Mouse (Mus musculus): ENCODE measurements around the gene Pcyox1. TPM values are rescaled to one million over a fixed set of nuclear protein-coding genes. Genes with fewer than 3 reads are reported as not detected.
"Not testable (repeated sequence)": the region's sequence is repeated elsewhere in the genome, so short reads cannot be mapped to it uniquely, and the experiment has no call there.

Gene Pcyox1
- total and polyA plus RNA-seq, 3 experiments: 16.0 to 28.1 TPM; not detected in 1

DNA sequence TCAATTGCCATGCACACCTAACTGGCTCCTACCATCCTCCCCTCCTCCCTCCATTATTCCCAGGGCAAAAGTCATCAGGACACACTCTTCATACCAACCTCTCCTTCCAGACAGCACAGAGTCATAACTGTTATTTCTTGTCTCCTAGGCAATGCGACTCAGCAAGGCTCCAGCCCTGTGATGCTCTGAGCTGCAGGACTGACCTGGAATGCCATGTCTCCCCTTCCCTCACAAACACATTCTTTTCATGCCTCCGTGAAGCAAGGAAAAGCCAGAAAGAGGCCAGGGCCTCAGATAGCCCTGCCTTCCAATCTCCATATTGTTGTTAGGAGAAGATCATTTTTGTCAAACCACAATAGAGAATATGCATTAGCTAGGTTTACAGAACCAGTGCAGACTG lies 50.9 kb downstream of the Pcyox1 start:
- no peaks in the 10 kb centered on the region for H3K79me2 ChIP-seq (ENCODE audit: control insufficient read depth, insufficient read depth, low read length, poor library complexity)
- no peaks in the 10 kb centered on the region for H3K4me1 ChIP-seq (ENCODE audit: control insufficient read depth in 1 of 2, insufficient read depth in 2 of 2, low read length in 2 of 2)
- no peaks in the 10 kb centered on the region for H3K36me3 ChIP-seq (ENCODE audit: control insufficient read depth in 1 of 2, insufficient read depth in 2 of 2, low read length in 2 of 2)
- no peaks in the 10 kb centered on the region for H3K9me3 ChIP-seq (replicated peaks; ENCODE audit: insufficient read depth, low read length)
- no peak overlapping the region for H3K9ac ChIP-seq (ENCODE audit: control insufficient read depth, low read depth, low read length, poor library complexity, severe bottlenecking)
- no peak for DNase-seq (ENCODE audit: low read depth, low spot score)
- H3K27me3 ChIP-seq (ENCODE audit: control insufficient read depth in 1 of 2, insufficient read depth in 2 of 2, low read length in 2 of 2): no peaks in the 10 kb centered on the region; a peak in 1 of 4 replicates
- no peak overlapping the region for H3K4me3 ChIP-seq (ENCODE audit: control insufficient read depth in 1 of 2, insufficient read depth in 1 of 2, low read depth in 2 of 2, low read length in 2 of 2)
- TF ChIP-seq TAL1 (IDR thresholded peaks at IDR 0.05; ENCODE audit: low read length) (no peak), ZNF384 (IDR thresholded peaks at IDR 0.05; ENCODE audit: low read depth, low read length) (no peak), RCOR1 (IDR thresholded peaks at IDR 0.05; ENCODE audit: low read depth, low read length) (no peak), MYC (IDR thresholded peaks at IDR 0.05; ENCODE audit: low read depth, low read length) (no peak), GABPA (IDR thresholded peaks at IDR 0.05; ENCODE audit: low read depth, low read length) (no peak), MAFK (IDR thresholded peaks at IDR 0.05; ENCODE audit: borderline replicate concordance, low read depth, low read length) (no peak), ELF1 (IDR thresholded peaks at IDR 0.05; ENCODE audit: low read depth, low read length) (no peak), GATA1 (IDR thresholded peaks at IDR 0.05; ENCODE audit: low read depth, low read length) (no peak), POLR2A (IDR thresholded peaks at IDR 0.05; ENCODE audit: control insufficient read depth in 1 of 2, insufficient read depth in 1 of 2, low read depth in 1 of 2, low read length in 2 of 2, poor library complexity in 1 of 2) (no peak), USF2 (IDR thresholded peaks at IDR 0.05; ENCODE audit: borderline replicate concordance in 1 of 2, insufficient read depth in 1 of 2, low read depth in 1 of 2, low read length in 2 of 2) (no peak)
- no peak overlapping the region for H3K27ac ChIP-seq (ENCODE audit: control insufficient read depth, low read depth, low read length)

- Histone ChIP-seq H3K36me3 (ENCODE audit: control insufficient read depth in 1 of 2, insufficient read depth in 2 of 2, low read length in 2 of 2) (no peaks in the 10 kb centered on the region), H3K27ac (ENCODE audit: control insufficient read depth, low read depth, low read length) (no peak overlapping the region), H3K79me2 (ENCODE audit: control insufficient read depth, insufficient read depth, low read length, poor library complexity) (no peaks in the 10 kb centered on the region), H3K27me3 (ENCODE audit: control insufficient read depth in 1 of 2, insufficient read depth in 2 of 2, low read length in 2 of 2) (no peaks in the 10 kb centered on the region; a peak in 1 of 4 replicates), H3K4me3 (ENCODE audit: control insufficient read depth in 1 of 2, insufficient read depth in 1 of 2, low read depth in 2 of 2, low read length in 2 of 2) (no peak overlapping the region), H3K9me3 (replicated peaks; ENCODE audit: insufficient read depth, low read length) (no peaks in the 10 kb centered on the region), H3K4me1 (ENCODE audit: control insufficient read depth in 1 of 2, insufficient read depth in 2 of 2, low read length in 2 of 2) (no peaks in the 10 kb centered on the region), H3K9ac (ENCODE audit: control insufficient read depth, low read depth, low read length, poor library complexity, severe bottlenecking) (no peak overlapping the region)
- no peak for TF ChIP-seq MXI1 (IDR thresholded peaks at IDR 0.05; ENCODE audit: low read depth, low read length)
- TF ChIP-seq TCF12 (IDR thresholded peaks at IDR 0.05; ENCODE audit: low read depth, low read length): no peak
- TF ChIP-seq CHD1 (IDR thresholded peaks at IDR 0.05; ENCODE audit: low read depth, low read length): no peak
- no peak for DNase-seq (ENCODE audit: low read depth, low spot score)
These were observed 53.3 kb downstream of the Pcyox1 start for GRCm38 (mm10) chr6:86343656-86344055.

DNA sequence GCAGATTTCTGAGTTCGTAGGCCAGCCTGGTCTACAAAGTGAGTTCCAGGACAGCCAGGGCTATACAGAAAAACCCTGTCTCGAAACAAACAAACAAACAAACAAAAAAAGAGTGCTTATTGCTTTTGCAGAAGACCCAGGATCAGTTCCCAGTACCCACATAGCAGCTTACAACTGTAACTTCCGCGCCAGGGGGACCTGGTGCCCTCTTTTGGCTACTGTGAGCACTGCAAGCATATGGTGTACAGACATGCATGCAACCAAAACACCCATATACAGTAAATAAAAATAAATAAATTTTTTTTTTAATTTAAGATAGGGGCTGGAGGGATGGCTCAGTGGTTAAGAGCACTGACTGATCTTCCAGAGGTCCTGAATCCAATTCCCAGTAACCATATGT lies 60.6 kb downstream of the Pcyox1 start:
- not testable (repeated sequence) for H3K27me3 ChIP-seq (ENCODE audit: control insufficient read depth in 1 of 2, insufficient read depth in 2 of 2, low read length in 2 of 2); H3K36me3 ChIP-seq (ENCODE audit: control insufficient read depth in 1 of 2, insufficient read depth in 2 of 2, low read length in 2 of 2); H3K79me2 ChIP-seq (ENCODE audit: control insufficient read depth, insufficient read depth, low read length, poor library complexity); H3K27ac ChIP-seq (ENCODE audit: control insufficient read depth, low read depth, low read length); H3K9me3 ChIP-seq (replicated peaks; ENCODE audit: insufficient read depth, low read length); H3K4me3 ChIP-seq (ENCODE audit: control insufficient read depth in 1 of 2, insufficient read depth in 1 of 2, low read depth in 2 of 2, low read length in 2 of 2); H3K9ac ChIP-seq (ENCODE audit: control insufficient read depth, low read depth, low read length, poor library complexity, severe bottlenecking); H3K4me1 ChIP-seq (ENCODE audit: control insufficient read depth in 1 of 2, insufficient read depth in 2 of 2, low read length in 2 of 2)
- peak; percentile 18 for DNase-seq (ENCODE audit: low read depth, low spot score)
- peak; percentile 9 to 23 (median 10); a peak in 3 of 6 replicates for TF ChIP-seq CTCF (IDR thresholded peaks at IDR 0.05 in 2 of 3, conservative IDR thresholded peaks at IDR 0.05 in 1 of 3; ENCODE audit: control insufficient read depth in 1 of 3, insufficient read depth in 1 of 3, low read depth in 2 of 3, low read length in 3 of 3, poor library complexity in 1 of 3, severe bottlenecking in 1 of 3)

Other genes with a start within 250 kb of the Pcyox1 start
- 6.6 and 7.8 TPM in 2 replicates for gene Tgfa, start 201.9 kb downstream of the Pcyox1 start, total RNA-seq (2012; rRNA removed)
- 1 to 10 TPM in 1 of 2 experiments, not detected in 1; 9.1 TPM for gene Tgfa, start 201.9 kb downstream of the Pcyox1 start, polyA plus RNA-seq (2012; ENCODE audit: insufficient read depth in 1 of 2, insufficient read length in 2 of 2, low read depth in 1 of 2, low replicate concordance in 2 of 2, missing spikeins in 1 of 2)
- 87.8 and 89.2 TPM in 2 replicates for gene Fam136a, start 31.5 kb downstream of the Pcyox1 start, total RNA-seq (2012; rRNA removed)
- 10 to 100 TPM in 1 of 2 experiments, not detected in 1; 53.0 TPM for gene Fam136a, start 31.5 kb downstream of the Pcyox1 start, polyA plus RNA-seq (2012; ENCODE audit: insufficient read depth in 1 of 2, insufficient read length in 2 of 2, low read depth in 1 of 2, low replicate concordance in 2 of 2, missing spikeins in 1 of 2)
- gene Snrpg, start 25.9 kb downstream of the Pcyox1 start, total RNA-seq (2012; rRNA removed): 748 and 796 TPM in 2 replicates
- 1,000 to 10,000 TPM in 1 of 2 experiments, 100 to 1,000 TPM in 1; 761 to 1,339 TPM for gene Snrpg, start 25.9 kb downstream of the Pcyox1 start, polyA plus RNA-seq (2012; ENCODE audit: insufficient read depth in 1 of 2, insufficient read length in 2 of 2, low read depth in 1 of 2, low replicate concordance in 2 of 2, missing spikeins in 1 of 2)
- 20.5 and 21.5 TPM in 2 replicates for gene Tia1, start 7.1 kb upstream of the Pcyox1 start, total RNA-seq (2012; rRNA removed)
- gene Tia1, start 7.1 kb upstream of the Pcyox1 start, polyA plus RNA-seq (2012; ENCODE audit: insufficient read depth in 1 of 2, insufficient read length in 2 of 2, low read depth in 1 of 2, low replicate concordance in 2 of 2, missing spikeins in 1 of 2): 10 to 100 TPM in 1 of 2 experiments, not detected in 1; 25.3 TPM
- 0.77 and 0.88 TPM in 2 replicates for gene Gm44790, start 29.5 kb upstream of the Pcyox1 start, total RNA-seq (2012; rRNA removed)
- gene Gm44790, start 29.5 kb upstream of the Pcyox1 start, polyA plus RNA-seq (2012; ENCODE audit: insufficient read depth in 1 of 2, insufficient read length in 2 of 2, low read depth in 1 of 2, low replicate concordance in 2 of 2, missing spikeins in 1 of 2): under 1 TPM in 1 of 2 experiments, not detected in 1; 0.29 TPM
- 10.9 and 11.6 TPM in 2 replicates for gene C87436, start 41.2 kb upstream of the Pcyox1 start, total RNA-seq (2012; rRNA removed)
- gene C87436, start 41.2 kb upstream of the Pcyox1 start, polyA plus RNA-seq (2012; ENCODE audit: insufficient read depth in 1 of 2, insufficient read length in 2 of 2, low read depth in 1 of 2, low replicate concordance in 2 of 2, missing spikeins in 1 of 2): 10 to 100 TPM in 1 of 2 experiments, not detected in 1; 18.5 TPM
- gene Pcbp1, start 129.2 kb upstream of the Pcyox1 start, total RNA-seq (2012; rRNA removed): 74.2 and 83.5 TPM in 2 replicates
- 100 to 1,000 TPM in 1 of 2 experiments, not detected in 1; 385 TPM for gene Pcbp1, start 129.2 kb upstream of the Pcyox1 start, polyA plus RNA-seq (2012; ENCODE audit: insufficient read depth in 1 of 2, insufficient read length in 2 of 2, low read depth in 1 of 2, low replicate concordance in 2 of 2, missing spikeins in 1 of 2)
- not detected in 2 replicates for gene Asprv1, start 231.0 kb upstream of the Pcyox1 start, total RNA-seq (2012; rRNA removed)
- not detected for gene Asprv1, start 231.0 kb upstream of the Pcyox1 start, polyA plus RNA-seq (2012; ENCODE audit: insufficient read depth in 1 of 2, insufficient read length in 2 of 2, low read depth in 1 of 2, low replicate concordance in 2 of 2, missing spikeins in 1 of 2)